9 mouse cellular contexts compared by ENCODE assay signal in the genomic region with DNA sequence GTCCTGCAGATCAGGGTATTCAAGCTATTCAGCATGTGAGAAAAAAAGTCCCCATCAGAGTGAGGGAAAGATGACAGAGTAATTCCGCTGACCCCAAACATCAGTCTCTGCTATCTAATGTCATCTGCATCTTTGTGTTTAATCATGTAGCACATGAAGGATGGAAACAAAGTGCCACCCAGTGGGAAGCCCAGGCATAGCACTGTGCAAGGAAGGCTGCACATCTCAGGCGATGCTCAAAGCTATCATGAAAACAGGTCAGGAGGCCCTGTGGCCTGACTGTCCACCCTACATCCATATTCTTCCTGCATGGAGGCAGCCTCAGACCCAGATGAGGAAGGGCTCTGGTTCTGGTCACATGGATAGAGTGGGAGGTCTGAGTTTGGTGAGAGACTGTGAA. TPM values are rescaled to one million over a fixed set of nuclear protein-coding genes. Genes with fewer than 3 reads are reported as not detected.
A peak's percentile ranks its signal among the peaks of the same experiment; 100 is the strongest.
DNase-seq lines count a peak whose midpoint lies in the region; ATAC-seq lines count a peak whose summit lies in the region.
"Had no signal": no experiment of that assay in that cellular context is flagged by ENCODE, and none has a peak within 500 bp of the region (broad histone marks: within the 10 kb centered on the region; RNA-seq: fewer than 3 reads in every experiment).

No protein-coding gene starts in this region.

- no peak overlapping the region for H3K27ac ChIP-seq in hindbrain, embryonic 10.5 days
- no peak overlapping the region for H3K27ac ChIP-seq in hindbrain, embryonic 12.5 days
- no peak overlapping the region for H3K27ac ChIP-seq in embryonic facial prominence, embryonic 11.5 days (replicated peaks; ENCODE audit: low read depth, low read length)
- no peak overlapping the region for H3K27ac ChIP-seq in midbrain, embryonic 14.5 days (replicated peaks; ENCODE audit: low read depth, low read length)
- H3K27ac ChIP-seq: liver, embryonic 15.5 days had no signal

- no peak overlapping the region for H3K4me2 ChIP-seq in hindbrain, embryonic 12.5 days (replicated peaks)
- no peak overlapping the region for H3K4me2 ChIP-seq in embryonic facial prominence, embryonic 11.5 days (ENCODE audit: low read depth, low read length)
- no peak overlapping the region for H3K4me2 ChIP-seq in midbrain, embryonic 14.5 days (ENCODE audit: low read length)
- H3K4me2 ChIP-seq: liver, embryonic 15.5 days had no signal

- H3K36me3 ChIP-seq in hindbrain, embryonic 10.5 days, result peaks cover 91% of the 10 kb centered on the region
- H3K36me3 ChIP-seq in hindbrain, embryonic 12.5 days, result peaks cover 36% of the 10 kb centered on the region
- peaks cover 4% of the 10 kb centered on the region for H3K36me3 ChIP-seq in embryonic facial prominence, embryonic 11.5 days (replicated peaks; ENCODE audit: control insufficient read depth, insufficient read depth, low read depth, low read length)
- H3K36me3 ChIP-seq in midbrain, embryonic 14.5 days (ENCODE audit: control insufficient read depth, insufficient read depth, low read length), result peaks cover 14% of the 10 kb centered on the region; the same call in 1 of the 2 replicates

- no peaks in the 10 kb centered on the region for H3K4me1 ChIP-seq in hindbrain, embryonic 10.5 days (replicated peaks)
- no peaks in the 10 kb centered on the region for H3K4me1 ChIP-seq in hindbrain, embryonic 12.5 days
- no peaks in the 10 kb centered on the region for H3K4me1 ChIP-seq in embryonic facial prominence, embryonic 11.5 days (ENCODE audit: control insufficient read depth, insufficient read depth, low read length)
- H3K4me1 ChIP-seq in midbrain, embryonic 14.5 days (ENCODE audit: control insufficient read depth, insufficient read depth, low read length), result no peaks in the 10 kb centered on the region
- H3K4me1 ChIP-seq: liver, embryonic 15.5 days had no signal

- H3K9me3 ChIP-seq in hindbrain, embryonic 10.5 days, result no peaks in the 10 kb centered on the region
- no peaks in the 10 kb centered on the region for H3K9me3 ChIP-seq in hindbrain, embryonic 12.5 days (replicated peaks)
- no peaks in the 10 kb centered on the region for H3K9me3 ChIP-seq in embryonic facial prominence, embryonic 11.5 days (replicated peaks; ENCODE audit: control insufficient read depth, low read length)
- no peaks in the 10 kb centered on the region for H3K9me3 ChIP-seq in midbrain, embryonic 14.5 days (ENCODE audit: control insufficient read depth, low read length)
- H3K9me3 ChIP-seq: liver, embryonic 15.5 days had no signal

- no peak for ATAC-seq in hindbrain, embryonic 12.5 days (ENCODE audit: low FRiP score)
- peak; percentile 63 for ATAC-seq in embryonic facial prominence, embryonic 11.5 days (replicated peaks; ENCODE audit: insufficient number of reproducible peaks, low FRiP score, low TSS enrichment, low read depth)
- ATAC-seq in hematopoietic stem cell, adult 5-6 weeks (replicated peaks in 1 of 2; ENCODE audit: insufficient read depth in 1 of 2, low FRiP score in 2 of 2, low TSS enrichment in 1 of 2, low read depth in 1 of 2, poor library complexity in 2 of 2, severe bottlenecking in 2 of 2), result peak; percentile 32 to 64; a peak in 2 of 4 replicates
- ATAC-seq in midbrain, embryonic 14.5 days (ENCODE audit: low FRiP score, low TSS enrichment), result no peak
- no peak for ATAC-seq in erythroid progenitor cell, adult 5-6 weeks (replicated peaks; ENCODE audit: low FRiP score, poor library complexity, severe bottlenecking)

- H3K9ac ChIP-seq in hindbrain, embryonic 12.5 days, result no peak overlapping the region
- no peak overlapping the region for H3K9ac ChIP-seq in embryonic facial prominence, embryonic 11.5 days (replicated peaks; ENCODE audit: low read length)
- no peak overlapping the region for H3K9ac ChIP-seq in midbrain, embryonic 14.5 days (replicated peaks; ENCODE audit: low read length)
- H3K9ac ChIP-seq: liver, embryonic 15.5 days had no signal

- no peak overlapping the region for H3K4me3 ChIP-seq in hindbrain, embryonic 10.5 days
- H3K4me3 ChIP-seq in hindbrain, embryonic 12.5 days, result no peak overlapping the region
- no peak overlapping the region for H3K4me3 ChIP-seq in embryonic facial prominence, embryonic 11.5 days (ENCODE audit: low read depth, low read length)
- H3K4me3 ChIP-seq in midbrain, embryonic 14.5 days (replicated peaks; ENCODE audit: low read depth, low read length), result no peak overlapping the region
- H3K4me3 ChIP-seq: liver, embryonic 15.5 days had no signal

- H3K27me3 ChIP-seq in hindbrain, embryonic 10.5 days (ENCODE audit: insufficient read depth, poor library complexity, severe bottlenecking), result no peaks in the 10 kb centered on the region
- H3K27me3 ChIP-seq in hindbrain, embryonic 12.5 days, result no peaks in the 10 kb centered on the region
- H3K27me3 ChIP-seq in embryonic facial prominence, embryonic 11.5 days (ENCODE audit: control insufficient read depth, insufficient read depth, low read length), result no peaks in the 10 kb centered on the region
- H3K27me3 ChIP-seq in midbrain, embryonic 14.5 days (ENCODE audit: control insufficient read depth, insufficient read depth, low read length), result no peaks in the 10 kb centered on the region
- H3K27me3 ChIP-seq: liver, embryonic 15.5 days had no signal

- peak; percentile 43 for DNase-seq in hindbrain, embryonic 10.5 days (ENCODE audit: low spot score)
- peak; percentile 47 for DNase-seq in Muller cell, postnatal 12 days (ENCODE audit: inconsistent ontology term)
- peak; percentile 43 for DNase-seq in embryonic facial prominence, embryonic 11.5 days (ENCODE audit: low spot score)
- peak; percentile 49 to 76 for DNase-seq in layer of hippocampus, postnatal 25 days (ENCODE audit: extremely low spot score in 1 of 2, low spot score in 1 of 2)
- peak; percentile 72 for DNase-seq in midbrain, embryonic 14.5 days

- WGBS in hindbrain, embryonic 10.5 days, result 75% methylated on average over 2 of the region's 2 CpGs
- WGBS in hindbrain, embryonic 12.5 days, result 69% methylated on average over 2 of the region's 2 CpGs
- 77% methylated on average over 2 of the region's 2 CpGs for WGBS in embryonic facial prominence, embryonic 11.5 days
- WGBS in midbrain, embryonic 14.5 days, result 74% methylated on average over 2 of the region's 2 CpGs

RNA-seq across cellular contexts. Expression of a gene that starts 12.7 kb away (rescaled TPM):
- polyA plus RNA-seq in hindbrain, embryonic 10.5 days (2016; fragmentation: Nextera tagmentation; extraction: Ambion mirVana), result 100 and 104 TPM in 2 replicates
- polyA plus RNA-seq in hindbrain, embryonic 12.5 days (2016; fragmentation: Nextera tagmentation; extraction: Ambion mirVana), result 96.5 and 115 TPM in 2 replicates
- polyA plus RNA-seq in embryonic facial prominence, embryonic 11.5 days (2014; fragmentation: Nextera tagmentation; extraction: Ambion mirVana), result 82.1 and 84.7 TPM in 2 replicates
- 67.4 and 82.8 TPM in 2 replicates for total RNA-seq in hematopoietic stem cell, adult 5-6 weeks (2017)
- 100 to 1,000 TPM; 101 to 103 TPM for total RNA-seq in layer of hippocampus, postnatal 25 days (2021)
- polyA plus RNA-seq in midbrain, embryonic 14.5 days (2014; fragmentation: Nextera tagmentation; extraction: Ambion mirVana), result 80.2 and 82.3 TPM in 2 replicates
- 59.5 and 75.3 TPM in 2 replicates for total RNA-seq in erythroid progenitor cell, adult 5-6 weeks (2015; ENCODE audit: low replicate concordance)
- 87.2 and 92.1 TPM in 2 replicates for total RNA-seq in erythroid progenitor cell, adult 5-6 weeks (2017; ENCODE audit: low replicate concordance)

RNA-seq across cellular contexts. Expression of a gene that starts 12.9 kb away (rescaled TPM):
- polyA plus RNA-seq in hindbrain, embryonic 10.5 days (2016; fragmentation: Nextera tagmentation; extraction: Ambion mirVana), result 55.1 and 72.7 TPM in 2 replicates
- 27.3 and 28.1 TPM in 2 replicates for polyA plus RNA-seq in hindbrain, embryonic 12.5 days (2016; fragmentation: Nextera tagmentation; extraction: Ambion mirVana)
- 71.8 and 83.1 TPM in 2 replicates for polyA plus RNA-seq in embryonic facial prominence, embryonic 11.5 days (2014; fragmentation: Nextera tagmentation; extraction: Ambion mirVana)
- total RNA-seq in hematopoietic stem cell, adult 5-6 weeks (2017), result 50.9 and 63.8 TPM in 2 replicates
- 1 to 10 TPM; 1.7 to 1.9 TPM for total RNA-seq in layer of hippocampus, postnatal 25 days (2021)
- 6.8 and 11.1 TPM in 2 replicates for polyA plus RNA-seq in midbrain, embryonic 14.5 days (2014; fragmentation: Nextera tagmentation; extraction: Ambion mirVana)
- 66.7 and 83.3 TPM in 2 replicates for total RNA-seq in erythroid progenitor cell, adult 5-6 weeks (2015; ENCODE audit: low replicate concordance)
- total RNA-seq in erythroid progenitor cell, adult 5-6 weeks (2017; ENCODE audit: low replicate concordance), result 61.0 and 72.0 TPM in 2 replicates

RNA-seq across cellular contexts. Expression of a gene that starts 22.2 kb away (rescaled TPM):
- 25.5 and 27.3 TPM in 2 replicates for polyA plus RNA-seq in hindbrain, embryonic 10.5 days (2016; fragmentation: Nextera tagmentation; extraction: Ambion mirVana)
- polyA plus RNA-seq in hindbrain, embryonic 12.5 days (2016; fragmentation: Nextera tagmentation; extraction: Ambion mirVana), result 30.0 and 35.1 TPM in 2 replicates
- 21.4 and 23.1 TPM in 2 replicates for polyA plus RNA-seq in embryonic facial prominence, embryonic 11.5 days (2014; fragmentation: Nextera tagmentation; extraction: Ambion mirVana)
- 0.10 TPM in 1 of 2 replicates, not detected in the other for total RNA-seq in hematopoietic stem cell, adult 5-6 weeks (2017)
- 10 to 100 TPM; 53.6 to 57.3 TPM for total RNA-seq in layer of hippocampus, postnatal 25 days (2021)
- 72.7 and 87.8 TPM in 2 replicates for polyA plus RNA-seq in midbrain, embryonic 14.5 days (2014; fragmentation: Nextera tagmentation; extraction: Ambion mirVana)
- total RNA-seq in erythroid progenitor cell, adult 5-6 weeks (2015; ENCODE audit: low replicate concordance), result not detected in 2 replicates
- total RNA-seq in erythroid progenitor cell, adult 5-6 weeks (2017; ENCODE audit: low replicate concordance), result not detected in 2 replicates

RNA-seq across cellular contexts. Expression of a gene that starts 37.5 kb away (rescaled TPM):
- 27.3 and 27.4 TPM in 2 replicates for polyA plus RNA-seq in hindbrain, embryonic 10.5 days (2016; fragmentation: Nextera tagmentation; extraction: Ambion mirVana)
- 28.4 and 32.7 TPM in 2 replicates for polyA plus RNA-seq in hindbrain, embryonic 12.5 days (2016; fragmentation: Nextera tagmentation; extraction: Ambion mirVana)
- 16.4 and 19.5 TPM in 2 replicates for polyA plus RNA-seq in embryonic facial prominence, embryonic 11.5 days (2014; fragmentation: Nextera tagmentation; extraction: Ambion mirVana)
- total RNA-seq in hematopoietic stem cell, adult 5-6 weeks (2017), result 60.7 and 64.3 TPM in 2 replicates
- 10 to 100 TPM; 23.8 to 28.2 TPM for total RNA-seq in layer of hippocampus, postnatal 25 days (2021)
- polyA plus RNA-seq in midbrain, embryonic 14.5 days (2014; fragmentation: Nextera tagmentation; extraction: Ambion mirVana), result 27.2 and 35.3 TPM in 2 replicates
- 5.4 and 7.5 TPM in 2 replicates for total RNA-seq in erythroid progenitor cell, adult 5-6 weeks (2015; ENCODE audit: low replicate concordance)
- 3.9 TPM in 2 replicates for total RNA-seq in erythroid progenitor cell, adult 5-6 weeks (2017; ENCODE audit: low replicate concordance)

RNA-seq across cellular contexts. Expression of a gene that starts 37.5 kb away (rescaled TPM):
- polyA plus RNA-seq in hindbrain, embryonic 10.5 days (2016; fragmentation: Nextera tagmentation; extraction: Ambion mirVana), result not detected in 2 replicates
- polyA plus RNA-seq in hindbrain, embryonic 12.5 days (2016; fragmentation: Nextera tagmentation; extraction: Ambion mirVana), result not detected in 2 replicates
- polyA plus RNA-seq in embryonic facial prominence, embryonic 11.5 days (2014; fragmentation: Nextera tagmentation; extraction: Ambion mirVana), result not detected in 2 replicates
- not detected in 2 replicates for total RNA-seq in hematopoietic stem cell, adult 5-6 weeks (2017)
- 1 to 10 TPM; 7.7 to 9.8 TPM for total RNA-seq in layer of hippocampus, postnatal 25 days (2021)
- not detected in 2 replicates for polyA plus RNA-seq in midbrain, embryonic 14.5 days (2014; fragmentation: Nextera tagmentation; extraction: Ambion mirVana)
- not detected in 2 replicates for total RNA-seq in erythroid progenitor cell, adult 5-6 weeks (2015; ENCODE audit: low replicate concordance)
- 15.7 TPM in 1 of 2 replicates, not detected in the other for total RNA-seq in erythroid progenitor cell, adult 5-6 weeks (2017; ENCODE audit: low replicate concordance)
- polyA plus RNA-seq: liver, embryonic 15.5 days had no signal

Comparison
In these comparisons a context has a peak if more than half of its experiments do, and no peak if none do; other contexts are left out.
1. ATAC-seq: peak in embryonic facial prominence, embryonic 11.5 days (single experiment) and hematopoietic stem cell, adult 5-6 weeks (2 of 2); none in hindbrain, embryonic 12.5 days (single experiment), midbrain, embryonic 14.5 days (single experiment) and erythroid progenitor cell, adult 5-6 weeks (single experiment).
2. Peak in every context shown above with its lines, with median percentiles within 50 percentile points of each other: DNase-seq.